In the genomic region with DNA sequence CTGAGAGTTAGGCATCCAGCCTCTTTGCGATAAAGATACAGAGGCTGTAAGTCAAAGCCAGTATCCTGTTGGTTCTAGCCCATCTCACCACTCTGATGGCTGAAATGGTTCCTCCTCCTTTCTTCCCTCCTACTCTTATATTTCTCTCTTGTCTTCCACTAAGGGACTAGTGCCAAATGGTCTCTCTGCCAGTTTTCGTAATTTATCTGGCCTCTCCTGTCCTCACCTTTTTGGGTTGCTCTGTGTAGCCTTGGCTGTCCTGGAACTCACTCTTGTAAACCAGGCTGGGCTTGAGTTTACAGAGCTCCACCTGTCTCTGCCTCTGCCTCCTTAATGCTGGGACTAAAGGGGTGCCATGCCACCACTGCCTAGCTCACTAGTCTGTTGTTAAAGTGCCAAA, we compare ENCODE assay signal across 9 mouse cellular contexts. TPM values are rescaled to one million over a fixed set of nuclear protein-coding genes. Genes with fewer than 3 reads are reported as not detected.
DNase-seq lines count a peak whose midpoint lies in the region; TF ChIP-seq lines count a peak whose summit lies in the region.
"Not testable (repeated sequence)": the region's sequence is repeated elsewhere in the genome, so short reads cannot be mapped to it uniquely, and the experiment has no call there.
"Had no signal": no experiment of that assay in that cellular context is flagged by ENCODE, and none has a peak within 500 bp of the region (broad histone marks: within the 10 kb centered on the region; RNA-seq: fewer than 3 reads in every experiment).

No protein-coding gene starts in this region.

- not testable (repeated sequence) for H3K9ac ChIP-seq in liver, adult 2 months (ENCODE audit: low read depth, low read length)

- not testable (repeated sequence) for H3K4me3 ChIP-seq in liver, adult 2 months (ENCODE audit: insufficient read depth, low read depth, low read length)

- WGBS in liver, adult 2 months: 53% methylated on average over 2 of the region's 2 CpGs

- H3K79me2 ChIP-seq in liver, adult 2 months (ENCODE audit: control insufficient read depth, insufficient read depth, low read length): peaks cover 34% of the 10 kb centered on the region; the same call in 1 of the 2 replicates

- TF ChIP-seq POLR2A in liver, adult 2 months (IDR thresholded peaks at IDR 0.05; ENCODE audit: extremely low read depth, insufficient read depth, low read length): not testable (repeated sequence)

- DNase-seq in adrenal gland, postnatal 14 days: peak; percentile 32
- peak; percentile 62 for DNase-seq in cerebellum, adult 11-12 months
- peak; percentile 67 for DNase-seq in cerebellum, adult 9-11 months
- DNase-seq in heart, adult 11 months: peak; percentile 90
- peak; percentile 76 for DNase-seq in liver, adult 2 months (ENCODE audit: extremely low read depth, low read depth, low spot score)

- peaks cover 13% of the 10 kb centered on the region for H3K4me1 ChIP-seq in liver, adult 2 months (ENCODE audit: control insufficient read depth, insufficient read depth, low read length)

- H3K27me3 ChIP-seq in liver, adult 2 months (ENCODE audit: control insufficient read depth, insufficient read depth, low read length): not testable (repeated sequence)

- not testable (repeated sequence) for TF ChIP-seq CTCF in liver, adult 2 months (IDR thresholded peaks at IDR 0.05; ENCODE audit: low read depth, low read length)

- not testable (repeated sequence) for H3K36me3 ChIP-seq in liver, adult 2 months (ENCODE audit: control insufficient read depth, insufficient read depth, low read length)

- not testable (repeated sequence) for H3K27ac ChIP-seq in liver, adult 2 months (replicated peaks; ENCODE audit: insufficient read depth, low read depth, low read length)

RNA-seq across cellular contexts. Expression of gene Crtc2, which starts 1.3 kb away (rescaled TPM):
- total RNA-seq in adrenal gland, postnatal 14 days (2021): 37.5 and 51.7 TPM in 2 replicates
- 6.8 and 10.8 TPM in 2 replicates for total RNA-seq in liver, adult 2 months (2014; rRNA removed)
- polyA plus RNA-seq in liver, adult 2 months (2012; rRNA removed): 33.8 and 34.4 TPM in 2 replicates

RNA-seq across cellular contexts. Expression of gene Slc39a1, which starts 4.7 kb away (rescaled TPM):
- total RNA-seq in adrenal gland, postnatal 14 days (2021): 106 and 108 TPM in 2 replicates
- 59.3 and 64.3 TPM in 2 replicates for total RNA-seq in liver, adult 2 months (2014; rRNA removed)
- polyA plus RNA-seq in liver, adult 2 months (2012; rRNA removed): 67.7 and 68.0 TPM in 2 replicates

RNA-seq across cellular contexts. Expression of gene Creb3l4, which starts 9.3 kb away (rescaled TPM):
- total RNA-seq in adrenal gland, postnatal 14 days (2021): 0.33 and 0.38 TPM in 2 replicates
- 0.09 and 0.13 TPM in 2 replicates for total RNA-seq in liver, adult 2 months (2014; rRNA removed)
- 0.12 and 0.16 TPM in 2 replicates for polyA plus RNA-seq in liver, adult 2 months (2012; rRNA removed)
- total RNA-seq: common myeloid progenitor, adult 5-6 weeks had no signal
- polyA plus RNA-seq: activated CD4-positive, CD25-positive, alpha-beta regulatory T cell, adult 4 months; erythroblast, embryonic 14.5 days; G1E had no signal

RNA-seq across cellular contexts. Expression of gene Dennd4b, which starts 12.3 kb away (rescaled TPM):
- total RNA-seq in adrenal gland, postnatal 14 days (2021): 6.9 and 12.3 TPM in 2 replicates
- total RNA-seq in liver, adult 2 months (2014; rRNA removed): 2.2 and 2.8 TPM in 2 replicates
- 4.7 and 9.2 TPM in 2 replicates for polyA plus RNA-seq in liver, adult 2 months (2012; rRNA removed)

RNA-seq across cellular contexts. Expression of gene Jtb, which starts 21.3 kb away (rescaled TPM):
- 58.8 and 58.9 TPM in 2 replicates for total RNA-seq in adrenal gland, postnatal 14 days (2021)
- 44.9 and 57.5 TPM in 2 replicates for total RNA-seq in liver, adult 2 months (2014; rRNA removed)
- polyA plus RNA-seq in liver, adult 2 months (2012; rRNA removed): 73.7 and 77.0 TPM in 2 replicates

Comparison
In these comparisons a context has a peak if more than half of its experiments do, and no peak if none do; other contexts are left out.
1. DNase-seq: peak in every context shown above with its lines; median percentile 90 in heart, adult 11 months; 76 in liver, adult 2 months; 67 in cerebellum, adult 9-11 months; 62 in cerebellum, adult 11-12 months; 32 in adrenal gland, postnatal 14 days.